In the genomic region with DNA sequence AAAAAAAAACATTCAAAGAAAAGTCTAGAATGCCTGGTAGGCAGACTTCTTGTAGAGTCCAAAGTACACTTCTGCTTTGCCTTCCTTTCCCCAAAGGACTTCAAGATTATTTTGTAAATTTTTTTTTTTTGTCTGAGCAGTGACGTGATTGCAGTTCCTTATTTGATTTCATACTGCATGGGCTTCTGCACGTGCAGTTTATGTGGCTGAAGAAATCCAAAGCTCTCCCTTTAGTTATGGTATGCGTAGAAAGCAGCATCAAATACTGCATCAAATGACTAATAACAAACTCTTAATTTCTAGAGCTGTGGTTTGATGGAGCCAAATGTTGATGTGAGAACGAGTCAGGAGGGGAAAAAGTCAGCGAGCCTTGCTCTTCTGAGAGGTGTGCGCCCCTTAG, we compare ENCODE assay signal across 7 mouse cellular contexts. TPM values are rescaled to one million over a fixed set of nuclear protein-coding genes. Genes with fewer than 3 reads are reported as not detected.
DNase-seq lines count a peak whose midpoint lies in the region; ATAC-seq and TF ChIP-seq lines count a peak whose summit lies in the region.

No protein-coding gene starts in this region.

- peak overlapping the region; percentile 96 for H3K4me2 ChIP-seq in heart, embryonic 13.5 days
- H3K4me2 ChIP-seq in lung, postnatal 0 days (replicated peaks; ENCODE audit: low read depth, low read length): peak overlapping the region; percentile 96

- TF ChIP-seq CTCF in ES-Bruce4 (IDR thresholded peaks at IDR 0.05; ENCODE audit: low read depth, low read length): no peak
- TF ChIP-seq CTCF in lung, postnatal 0 days (IDR thresholded peaks at IDR 0.05): no peak

- TF ChIP-seq EP300 in ES-Bruce4 (IDR thresholded peaks at IDR 0.05; ENCODE audit: insufficient read depth, low read depth, low read length): no peak
- no peak for TF ChIP-seq EP300 in lung, postnatal 0 days (IDR thresholded peaks at IDR 0.05)

- no peaks in the 10 kb centered on the region for H3K27me3 ChIP-seq in ES-Bruce4 (ENCODE audit: control insufficient read depth, insufficient read depth, low read length, poor library complexity, severe bottlenecking)
- H3K27me3 ChIP-seq in heart, embryonic 13.5 days (replicated peaks): no peaks in the 10 kb centered on the region
- H3K27me3 ChIP-seq in lung, postnatal 0 days (replicated peaks; ENCODE audit: insufficient read depth, low read length): no peaks in the 10 kb centered on the region

- H3K9ac ChIP-seq in ES-Bruce4 (ENCODE audit: low read depth, poor library complexity, severe bottlenecking): peak overlapping the region; percentile 71; the same call in 1 of the 2 replicates
- peak overlapping the region; percentile 61 for H3K9ac ChIP-seq in heart, embryonic 13.5 days
- H3K9ac ChIP-seq in lung, postnatal 0 days (replicated peaks; ENCODE audit: low read depth): 0 out of 2 replicates have a peak overlapping the region, but pooled peaks have one; percentile 26

- TF ChIP-seq POLR2A in ES-Bruce4 (IDR thresholded peaks at IDR 0.05; ENCODE audit: insufficient read depth, low read length): no peak

- no peak for ATAC-seq in heart, embryonic 13.5 days (ENCODE audit: extremely low read depth, insufficient number of reproducible peaks, low FRiP score, low TSS enrichment)
- ATAC-seq in lung, postnatal 0 days: no peak
- ATAC-seq in inflammation-experienced regulatory T-cells, adult 6 months: no peak

- WGBS in heart, embryonic 13.5 days: 42% methylated on average over 6 of the region's 6 CpGs
- 18% methylated on average over 6 of the region's 6 CpGs for WGBS in lung, postnatal 0 days

- H3K4me3 ChIP-seq in ES-Bruce4 (ENCODE audit: low read depth, low read length): peak overlapping the region; percentile 48
- peak overlapping the region; percentile 99 for H3K4me3 ChIP-seq in heart, embryonic 13.5 days
- peak overlapping the region; percentile 27; the same call in 1 of the 2 replicates for H3K4me3 ChIP-seq in lung, postnatal 0 days (ENCODE audit: low read depth, low read length)

- H3K27ac ChIP-seq in ES-Bruce4 (ENCODE audit: insufficient read depth, low read length): no peak overlapping the region
- no peak overlapping the region for H3K27ac ChIP-seq in heart, embryonic 13.5 days (replicated peaks)
- H3K27ac ChIP-seq in lung, postnatal 0 days (ENCODE audit: low read length): no peak overlapping the region

- DNase-seq in B cell, adult 2 months: peak; percentile 46 to 52
- peak; percentile 67 for DNase-seq in lung, postnatal 0 days (ENCODE audit: low spot score)
- DNase-seq in ovary, postnatal 10 days (ENCODE audit: low spot score): no peak
- DNase-seq in layer of hippocampus, adult 18-20 months (ENCODE audit: low spot score in 2 of 2): no peak

- H3K36me3 ChIP-seq in ES-Bruce4 (ENCODE audit: control insufficient read depth, insufficient read depth, low read length, poor library complexity, severe bottlenecking): peaks cover 23% of the 10 kb centered on the region
- peaks cover 1% of the 10 kb centered on the region for H3K36me3 ChIP-seq in heart, embryonic 13.5 days
- H3K36me3 ChIP-seq in lung, postnatal 0 days (ENCODE audit: insufficient read depth, low read length): no peaks in the 10 kb centered on the region

- H3K9me3 ChIP-seq in ES-Bruce4 (replicated peaks; ENCODE audit: control insufficient read depth, insufficient read depth, low read length, poor library complexity, severe bottlenecking): no peaks in the 10 kb centered on the region
- no peaks in the 10 kb centered on the region for H3K9me3 ChIP-seq in heart, embryonic 13.5 days
- no peaks in the 10 kb centered on the region for H3K9me3 ChIP-seq in lung, postnatal 0 days (ENCODE audit: low read length)

- H3K4me1 ChIP-seq in ES-Bruce4 (ENCODE audit: control insufficient read depth, insufficient read depth, low read length): no peaks in the 10 kb centered on the region
- peaks cover 36% of the 10 kb centered on the region for H3K4me1 ChIP-seq in heart, embryonic 13.5 days
- peaks cover 7% of the 10 kb centered on the region; the same call in 1 of the 2 replicates for H3K4me1 ChIP-seq in lung, postnatal 0 days (ENCODE audit: insufficient read depth, low read depth, low read length)

RNA-seq across cellular contexts. Expression of gene Pten, which starts 3.2 kb away (rescaled TPM):
- polyA plus RNA-seq in ES-Bruce4 (2011; ENCODE audit: insufficient read depth, insufficient read length, low read depth, missing spikeins): 58.8 and 64.1 TPM in 2 replicates
- 3.9 and 4.3 TPM in 2 replicates for polyA plus RNA-seq in heart, embryonic 13.5 days (2015; fragmentation: Nextera tagmentation; extraction: Ambion mirVana)
- 10.8 and 12.3 TPM in 2 replicates for polyA plus RNA-seq in lung, postnatal 0 days (2015; fragmentation: Nextera tagmentation; extraction: Ambion mirVana)
- 10 to 100 TPM; 13.6 to 17.2 (median 16.0) TPM for polyA plus RNA-seq in inflammation-experienced regulatory T-cells, adult 6 months (2017; shearing (Covaris generic))
- total RNA-seq in layer of hippocampus, adult 18-20 months (2021): 100 to 1,000 TPM; 110 to 112 TPM

RNA-seq across cellular contexts. Expression of gene Atad1, which starts 20.9 kb away (rescaled TPM):
- 98.4 and 107 TPM in 2 replicates for polyA plus RNA-seq in ES-Bruce4 (2011; ENCODE audit: insufficient read depth, insufficient read length, low read depth, missing spikeins)
- polyA plus RNA-seq in heart, embryonic 13.5 days (2015; fragmentation: Nextera tagmentation; extraction: Ambion mirVana): 52.2 and 59.8 TPM in 2 replicates
- polyA plus RNA-seq in lung, postnatal 0 days (2015; fragmentation: Nextera tagmentation; extraction: Ambion mirVana): 41.2 and 43.8 TPM in 2 replicates
- polyA plus RNA-seq in inflammation-experienced regulatory T-cells, adult 6 months (2017; shearing (Covaris generic)): 100 to 1,000 TPM in 1 of 3 experiments, 10 to 100 TPM in 2; 92.3 to 115 (median 99.8) TPM
- total RNA-seq in layer of hippocampus, adult 18-20 months (2021): 100 to 1,000 TPM in 1 of 2 experiments, 10 to 100 TPM in 1; 86.5 to 103 TPM

Comparison
In these comparisons a context has a peak if more than half of its experiments do, and no peak if none do; other contexts are left out.
1. DNase-seq: peak in B cell, adult 2 months (2 of 2) and lung, postnatal 0 days (single experiment); none in ovary, postnatal 10 days (single experiment) and layer of hippocampus, adult 18-20 months (0 of 2).
2. H3K4me3 ChIP-seq: peak in every context shown above with its lines; median percentile 99 in heart, embryonic 13.5 days; 48 in ES-Bruce4; 27 in lung, postnatal 0 days.
3. Peak in every context shown above with its lines, with median percentiles within 50 percentile points of each other: H3K9ac ChIP-seq.